ENCODE assay signal across 8 mouse cellular contexts in the genomic region with DNA sequence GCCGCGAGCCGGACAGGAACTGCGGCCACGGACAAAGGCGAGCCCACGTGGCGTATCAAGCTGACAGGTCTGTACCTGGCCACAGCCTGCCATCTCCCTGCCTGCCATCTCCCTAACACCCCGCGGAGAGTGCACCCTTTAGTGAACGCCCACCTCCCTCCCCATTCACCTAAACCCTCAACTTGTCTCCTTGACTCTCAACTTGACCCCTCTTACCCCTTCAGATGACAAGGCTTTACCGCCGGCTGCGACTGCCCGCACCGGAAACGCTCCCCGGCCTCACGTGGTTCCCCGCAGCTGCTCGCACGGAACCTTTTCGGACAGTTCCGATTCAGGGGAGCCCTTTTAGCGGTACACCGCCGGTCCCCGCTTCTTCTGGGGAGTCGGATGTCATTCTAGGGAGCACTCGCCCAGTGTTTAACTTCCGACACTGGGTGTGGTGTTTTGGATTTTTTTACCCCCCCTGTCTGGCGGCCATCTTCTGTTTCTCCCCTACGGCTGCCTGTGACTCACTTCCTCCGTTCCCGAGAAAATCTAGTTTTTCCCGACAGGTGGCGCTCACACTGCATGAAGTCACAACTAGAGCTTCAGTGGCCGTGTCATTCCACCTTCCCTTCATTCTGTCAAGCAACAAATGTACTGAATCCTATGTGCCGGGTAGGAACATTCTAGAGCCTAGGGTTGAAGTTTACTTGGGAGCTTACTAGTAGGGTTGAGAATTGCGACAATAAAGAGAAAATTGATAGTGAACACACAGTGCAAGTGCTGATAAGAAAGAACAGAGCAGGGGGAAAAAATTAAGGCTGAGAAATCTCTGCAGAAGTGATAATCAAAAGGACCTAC. TPM values are rescaled to one million over a fixed set of nuclear protein-coding genes. Genes with fewer than 3 reads are reported as not detected.
A peak's percentile ranks its signal among the peaks of the same experiment; 100 is the strongest.
DNase-seq lines count a peak whose midpoint lies in the region; ATAC-seq lines count a peak whose summit lies in the region.

Gene Gm20390 (minus strand): TSS at position 289 of the 843 bp plus-strand sequence.
Gene Nme1 (minus strand): TSS at position 517 of the 843 bp plus-strand sequence.

- H3K27ac ChIP-seq in hindbrain, embryonic 14.5 days = peak within 1 kb of the TSS; percentile 81

- H3K9me3 ChIP-seq in hindbrain, embryonic 14.5 days (ENCODE audit: control insufficient read depth, low read length) = no peaks in the 10 kb centered on the region

- H3K9ac ChIP-seq in hindbrain, embryonic 14.5 days = peak within 1 kb of the TSS; percentile 87

- peak within 1 kb of the TSS; percentile 72 for H3K4me3 ChIP-seq in hindbrain, embryonic 14.5 days (replicated peaks; ENCODE audit: low read length)

- H3K4me2 ChIP-seq in hindbrain, embryonic 14.5 days (replicated peaks) = peak within 1 kb of the TSS; percentile 90

- DNase-seq in R1 (ENCODE audit: low read depth, low spot score) = peak; percentile 98
- peak; percentile 97 to 98 for DNase-seq in cerebellum, postnatal 25 days
- peak; percentile 97 to 99 for DNase-seq in frontal cortex, postnatal 25 days (ENCODE audit: low spot score in 2 of 2)
- peak; percentile 100 for DNase-seq in hindbrain, embryonic 14.5 days (ENCODE audit: low spot score)
- peak; percentile 96 for DNase-seq in layer of hippocampus, postnatal 36 days
- DNase-seq in lung, postnatal 36 days = peak; percentile 99
- peak; percentile 100 for DNase-seq in retina, postnatal 1 day
- peak; percentile 93 to 97 for DNase-seq in urinary bladder, adult 18-20 months (ENCODE audit: low spot score in 2 of 2)

- ATAC-seq in hindbrain, embryonic 14.5 days (ENCODE audit: low FRiP score) = peak; percentile 97

- H3K36me3 ChIP-seq in hindbrain, embryonic 14.5 days (replicated peaks; ENCODE audit: control insufficient read depth, insufficient read depth) = peaks cover 25% of the 10 kb centered on the region

- peaks cover 22% of the 10 kb centered on the region for H3K4me1 ChIP-seq in hindbrain, embryonic 14.5 days (replicated peaks; ENCODE audit: control insufficient read depth, insufficient read depth, low read length)

- WGBS in hindbrain, embryonic 14.5 days = under 1% methylated on average over 40 of the region's 40 CpGs

- no peaks in the 10 kb centered on the region for H3K27me3 ChIP-seq in hindbrain, embryonic 14.5 days (ENCODE audit: control insufficient read depth, insufficient read depth, low read length)

RNA-seq across cellular contexts. Expression of gene Gm20390, which starts in this region (rescaled TPM):
- 319 and 350 TPM in 2 replicates for polyA plus RNA-seq in hindbrain, embryonic 14.5 days (2014; fragmentation: Nextera tagmentation; extraction: Ambion mirVana)
- total RNA-seq in layer of hippocampus, postnatal 36 days (2021) = 100 to 1,000 TPM; 123 to 125 TPM

RNA-seq across cellular contexts. Expression of gene Nme1, which starts in this region (rescaled TPM):
- 359 and 412 TPM in 2 replicates for polyA plus RNA-seq in hindbrain, embryonic 14.5 days (2014; fragmentation: Nextera tagmentation; extraction: Ambion mirVana)
- total RNA-seq in layer of hippocampus, postnatal 36 days (2021) = 10 to 100 TPM; 56.9 to 82.9 TPM

Comparison
In these comparisons a context has a peak if more than half of its experiments do, and no peak if none do; other contexts are left out.
1. Peak in every context shown above with its lines: DNase-seq, ATAC-seq, H3K4me3 ChIP-seq and H3K27ac ChIP-seq.